Mouse (Mus musculus) adrenal gland, postnatal 14 days (tissue): ENCODE measurements around the gene Vsx1. TPM values are rescaled to one million over a fixed set of nuclear protein-coding genes. Genes with fewer than 3 reads are reported as not detected.
A peak's percentile ranks its signal among the peaks of the same experiment; 100 is the strongest.

Experiments
- DNase-seq: peaks from one replicate; pipeline ENCODE4 v3.0.0; 2021; ENCODE audit warnings: mixed read lengths
- long read RNA-seq, 2 experiments: library from polyadenylated mRNA; stranded (forward); transcript quantifications; one replicate each; pipeline ENCODE4 v2.0.0; 2021
- total RNA-seq: library from RNA; stranded (reverse); gene quantifications from 2 replicates; pipeline ENCODE4 v1.2.3, GENCODE M21; 2021

Gene Vsx1
- not detected in 2 replicates for total RNA-seq
- long read RNA-seq, experiment 1: 0 reads
- long read RNA-seq, experiment 2: 0 reads

- DNase-seq: no peak
Measured at GRCm38 (mm10) chr2:150689223-150689800, at the start of gene Vsx1. Vsx1 (minus strand) TSS chr2:150689360.

GRCm38 (mm10) chr2:150737881-150738280 is 48.7 kb upstream of the Vsx1 start:
- DNase-seq: no peak

- no peak for DNase-seq
Measured at GRCm38 (mm10) chr2:150735756-150736576, 46.8 kb upstream of the Vsx1 start.

GRCm38 (mm10) chr2:150712167-150712674 is 23.1 kb upstream of the Vsx1 start:
- no peak for DNase-seq

- no peak for DNase-seq
Measured at GRCm38 (mm10) chr2:150691481-150692170, 2.5 kb upstream of the Vsx1 start.

- DNase-seq: no peak
Measured at GRCm38 (mm10) chr2:150690216-150690615, 1.1 kb upstream of the Vsx1 start.

- peak; percentile 69 for DNase-seq
Measured at GRCm38 (mm10) chr2:150688541-150689186, 496 bp downstream of the Vsx1 start.

GRCm38 (mm10) chr2:150687871-150688540 is 1.2 kb downstream of the Vsx1 start:
- no peak for DNase-seq

- DNase-seq: no peak
Measured at GRCm38 (mm10) chr2:150685389-150685788, 3.8 kb downstream of the Vsx1 start.

- DNase-seq: no peak
Measured at GRCm38 (mm10) chr2:150684451-150684850, 4.7 kb downstream of the Vsx1 start.

GRCm38 (mm10) chr2:150681581-150681980 is 7.6 kb downstream of the Vsx1 start:
- DNase-seq: no peak

- peak; percentile 87 for DNase-seq
Measured at GRCm38 (mm10) chr2:150678392-150678791, 10.8 kb downstream of the Vsx1 start.

- DNase-seq: no peak
Measured at GRCm38 (mm10) chr2:150675525-150675924, 13.6 kb downstream of the Vsx1 start.

- peak; percentile 70 for DNase-seq
Measured at GRCm38 (mm10) chr2:150674900-150675299, 14.3 kb downstream of the Vsx1 start.

- DNase-seq: no peak
Measured at GRCm38 (mm10) chr2:150673929-150674328, 15.2 kb downstream of the Vsx1 start.

GRCm38 (mm10) chr2:150671609-150672290 is 17.4 kb downstream of the Vsx1 start:
- DNase-seq: no peak

- DNase-seq: no peak
Measured at GRCm38 (mm10) chr2:150670926-150671325, 18.2 kb downstream of the Vsx1 start.

- peak; percentile 51 for DNase-seq
Measured at GRCm38 (mm10) chr2:150669454-150670045, 19.6 kb downstream of the Vsx1 start.

- no peak for DNase-seq
Measured at GRCm38 (mm10) chr2:150668956-150669355, 20.2 kb downstream of the Vsx1 start.
